Mouse (Mus musculus) kidney, embryonic 16.5 days (tissue): ENCODE measurements around the gene Slc5a4a. TPM values are rescaled to one million over a fixed set of nuclear protein-coding genes. Genes with fewer than 3 reads are reported as not detected.

Experiments
- ATAC-seq: fragments of 200-750 bp; cut with Nextera tagmentation; 2 replicates; pipeline ENCODE4 v1.8.0; 2017; ENCODE audit warnings: moderate TSS enrichment; ENCODE audit not compliant: low FRiP score, low TSS enrichment
- H3K27ac ChIP-seq: fragments of 300-500 bp; sonication (generic); 2 replicates; pipeline ENCODE4 v1.5.1; 2014; ENCODE audit warnings: low read length
- H3K27me3 ChIP-seq: fragments of 300-500 bp; sonication (generic); 2 replicates; pipeline ENCODE4 v1.6.1; 2014; ENCODE audit warnings: low read length, control low read depth, mixed read lengths; ENCODE audit not compliant: insufficient read depth
- H3K36me3 ChIP-seq: fragments of 300-500 bp; sonication (generic); 2 replicates; pipeline ENCODE4 v1.6.1; 2014; ENCODE audit warnings: low read length, control low read depth, mixed read lengths; ENCODE audit not compliant: insufficient read depth
- H3K4me1 ChIP-seq: fragments of 300-500 bp; sonication (generic); 2 replicates; pipeline ENCODE4 v1.6.1; 2014; ENCODE audit warnings: low read length, control low read depth, mixed read lengths; ENCODE audit not compliant: insufficient read depth
- H3K4me2 ChIP-seq: fragments of 300-500 bp; sonication (generic); replicated peaks from 2 replicates; pipeline ENCODE4 v1.6.1; 2014; ENCODE audit warnings: low read depth, low read length
- H3K4me3 ChIP-seq: fragments of 300-500 bp; sonication (generic); 2 replicates; pipeline ENCODE4 v1.5.1; 2014; ENCODE audit warnings: mild to moderate bottlenecking, low read length
- H3K9ac ChIP-seq: fragments of 300-500 bp; sonication (generic); replicated peaks from 2 replicates; pipeline ENCODE4 v1.6.1; 2014; ENCODE audit warnings: low read length
- H3K9me3 ChIP-seq: fragments of 300-500 bp; sonication (generic); 2 replicates; pipeline ENCODE4 v1.6.1; 2016; ENCODE audit warnings: low read length, control low read depth
- WGBS: fragments of 180-500 bp; shearing (Covaris S2); extraction: QIAGEN DNeasy Blood & Tissue Kit; methylation state at CpG from one replicate; pipeline ENCODE4 v1.1.7; 2014; 5-methylcytosine and 5-hydroxymethylcytosine counted together
- polyA plus RNA-seq: library from polyadenylated mRNA; unstranded; fragments of >200 nt; fragmentation: Nextera tagmentation; extraction: Ambion mirVana; gene quantifications from 2 replicates; pipeline ENCODE4 v1.2.1, GENCODE M21; 2015

Slc5a4a gene
- polyA plus RNA-seq, 1 experiment from 2014 or later, result not detected

DNA sequence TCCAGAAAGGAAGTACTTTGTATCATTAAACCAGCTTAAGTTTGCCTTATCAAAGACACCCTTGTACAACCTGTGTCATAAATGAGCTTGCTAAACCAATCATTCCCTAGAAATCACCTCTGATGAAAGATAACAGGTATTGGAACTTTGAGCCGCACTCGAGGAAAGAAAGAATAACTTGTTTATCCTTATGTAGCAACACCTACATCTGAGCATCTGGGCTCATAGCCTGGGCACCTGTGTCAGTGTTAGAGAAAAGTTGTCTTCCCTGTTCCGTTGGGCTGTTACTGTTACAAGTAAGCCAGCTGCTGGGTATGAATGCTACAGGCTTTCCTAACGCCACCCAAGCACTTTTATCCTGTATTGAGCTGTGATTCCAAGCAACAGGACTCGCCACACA lies 10.3 kb downstream of the Slc5a4a start:
- Histone ChIP-seq H3K27ac (no peak overlapping the region), H3K36me3 (no peaks in the 10 kb centered on the region), H3K4me1 (no peaks in the 10 kb centered on the region), H3K27me3 (no peaks in the 10 kb centered on the region), H3K4me2 (no peak overlapping the region), H3K9me3 (no peaks in the 10 kb centered on the region), H3K4me3 (no peak overlapping the region), H3K9ac (no peak overlapping the region)
- ATAC-seq, result no peak
- WGBS, result 78% methylated on average over 5 of the region's 5 CpGs

DNA sequence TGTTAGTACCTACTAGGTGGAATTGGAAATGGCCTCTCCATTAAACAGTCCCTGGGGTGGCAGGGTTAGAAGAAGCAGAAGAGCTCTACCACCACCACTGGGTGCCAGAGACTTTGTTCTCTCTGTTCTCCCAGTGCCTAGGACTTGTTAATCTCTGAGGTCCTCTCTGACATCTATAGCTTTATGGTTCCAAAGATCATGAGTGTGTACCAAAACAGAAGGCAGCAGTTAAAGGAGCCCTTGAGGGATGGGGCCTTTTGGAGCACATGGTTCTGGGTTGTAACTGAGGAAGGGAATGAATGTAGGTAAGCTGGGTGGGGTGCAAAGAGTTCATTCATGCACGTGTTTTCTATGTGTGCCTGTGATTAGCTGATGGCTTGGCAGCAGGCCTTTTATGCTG lies 10.8 kb downstream of the Slc5a4a start:
- H3K27ac ChIP-seq, result no peak overlapping the region
- H3K9ac ChIP-seq, result no peak overlapping the region
- no peak for ATAC-seq
- H3K27me3 ChIP-seq, result no peaks in the 10 kb centered on the region
- H3K9me3 ChIP-seq, result no peaks in the 10 kb centered on the region
- no peaks in the 10 kb centered on the region for H3K36me3 ChIP-seq
- H3K4me3 ChIP-seq, result no peak overlapping the region
- H3K4me1 ChIP-seq, result no peaks in the 10 kb centered on the region
- no peak overlapping the region for H3K4me2 ChIP-seq
- WGBS, result 77% methylated on average over 1 of the region's 1 CpGs

DNA sequence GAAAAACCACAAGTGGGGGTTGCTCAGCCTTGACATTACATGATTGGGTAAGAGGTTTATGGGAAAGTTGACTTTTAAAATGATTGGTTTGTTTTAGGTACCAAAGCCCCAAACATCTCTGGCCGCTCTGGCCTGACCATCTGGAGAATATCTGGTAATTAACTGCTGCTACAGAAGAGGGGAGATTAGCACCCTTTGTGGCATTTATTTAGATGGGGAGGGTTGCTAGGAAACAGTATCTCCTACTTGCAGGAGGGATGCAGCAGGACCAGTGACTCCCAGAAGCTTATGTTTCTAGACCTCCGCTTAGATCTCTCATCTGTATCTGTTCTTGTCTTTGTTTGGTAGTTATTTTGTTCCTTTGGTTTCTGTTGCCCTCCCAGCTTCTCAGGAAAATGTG lies 27.6 kb downstream of the Slc5a4a start:
- no peak for ATAC-seq
- no peaks in the 10 kb centered on the region for H3K27me3 ChIP-seq
- H3K4me2 ChIP-seq, result no peak overlapping the region
- no peak overlapping the region for H3K4me3 ChIP-seq
- H3K9me3 ChIP-seq, result no peaks in the 10 kb centered on the region
- H3K27ac ChIP-seq, result no peak overlapping the region
- WGBS, result 49% methylated on average over 2 of the region's 2 CpGs
- H3K36me3 ChIP-seq, result no peaks in the 10 kb centered on the region
- no peaks in the 10 kb centered on the region for H3K4me1 ChIP-seq
- H3K9ac ChIP-seq, result no peak overlapping the region

GRCm38 (mm10) chr10:76185216-76185615 lies 38.0 kb downstream of the Slc5a4a start:
- H3K9ac ChIP-seq, result no peak overlapping the region
- no peak overlapping the region for H3K4me2 ChIP-seq
- H3K27me3 ChIP-seq, result no peaks in the 10 kb centered on the region
- no peaks in the 10 kb centered on the region for H3K4me1 ChIP-seq
- H3K9me3 ChIP-seq, result no peaks in the 10 kb centered on the region
- no peak overlapping the region for H3K4me3 ChIP-seq
- no peak for ATAC-seq
- no peak overlapping the region for H3K27ac ChIP-seq
- WGBS, result 77% methylated on average over 4 of the region's 4 CpGs
- no peaks in the 10 kb centered on the region for H3K36me3 ChIP-seq

DNA sequence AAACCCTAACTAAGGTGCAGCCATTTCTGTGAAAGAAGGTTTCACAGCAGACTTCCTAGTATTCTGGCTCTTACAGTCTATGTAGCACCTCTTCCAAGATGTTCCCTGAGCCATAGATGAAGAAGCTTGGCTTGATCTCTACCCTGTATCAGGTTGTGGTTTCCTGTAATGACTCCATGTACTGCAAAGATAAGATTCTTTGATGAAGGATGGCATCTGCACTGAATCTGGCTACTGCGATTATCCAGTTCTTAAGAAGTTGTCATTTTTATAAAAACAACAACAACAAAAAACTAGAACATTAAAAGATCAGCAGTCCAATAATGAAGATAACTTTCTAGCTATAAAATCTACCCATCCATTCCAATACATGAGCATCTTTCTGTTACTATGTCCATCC lies 40.8 kb downstream of the Slc5a4a start:
- ATAC-seq, result no peak
- Histone ChIP-seq H3K4me1 (no peaks in the 10 kb centered on the region), H3K27me3 (no peaks in the 10 kb centered on the region), H3K4me3 (no peak overlapping the region), H3K36me3 (no peaks in the 10 kb centered on the region), H3K9me3 (no peaks in the 10 kb centered on the region), H3K4me2 (no peak overlapping the region), H3K27ac (no peak overlapping the region), H3K9ac (no peak overlapping the region)
- 90% methylated on average over 1 of the region's 1 CpGs for WGBS

DNA sequence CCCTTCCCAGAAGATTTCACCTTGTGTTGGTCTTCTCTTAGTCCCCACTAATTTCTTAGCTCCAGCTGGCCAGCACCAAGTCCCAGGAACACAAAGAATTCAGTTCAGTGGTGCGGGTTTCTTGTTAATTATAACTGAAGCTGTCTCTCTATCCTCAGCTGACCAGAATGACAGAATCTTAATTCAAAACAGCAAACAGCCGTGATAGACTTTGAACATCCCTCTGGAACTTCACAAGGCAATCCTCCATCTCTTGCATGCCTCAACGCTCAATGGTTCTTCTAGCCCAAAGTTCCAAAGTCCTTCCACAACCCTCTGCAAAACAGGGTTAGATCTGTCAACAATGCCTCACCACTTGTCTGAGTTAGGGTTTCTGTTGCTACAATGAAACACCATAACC lies 54.2 kb downstream of the Slc5a4a start:
- Histone ChIP-seq H3K4me3 (no peak overlapping the region), H3K36me3 (no peaks in the 10 kb centered on the region), H3K27ac (no peak overlapping the region), H3K4me2 (no peak overlapping the region), H3K4me1 (peaks cover 3% of the 10 kb centered on the region; the same call in 1 of the 2 replicates), H3K9me3 (no peaks in the 10 kb centered on the region), H3K9ac (no peak overlapping the region), H3K27me3 (no peaks in the 10 kb centered on the region)
- ATAC-seq, result no peak
- 85% methylated on average over 3 of the region's 3 CpGs for WGBS

- Histone ChIP-seq H3K9me3 (no peaks in the 10 kb centered on the region), H3K27ac (no peak overlapping the region), H3K36me3 (no peaks in the 10 kb centered on the region), H3K4me2 (no peak overlapping the region), H3K4me3 (no peak overlapping the region), H3K4me1 (peaks cover 3% of the 10 kb centered on the region; the same call in 1 of the 2 replicates), H3K27me3 (no peaks in the 10 kb centered on the region), H3K9ac (no peak overlapping the region)
- WGBS, result 14% methylated on average over 7 of the region's 7 CpGs
- ATAC-seq, result no peak
These were observed 54.7 kb downstream of the Slc5a4a start for GRCm38 (mm10) chr10:76201978-76202377.

- no peak for ATAC-seq
- Histone ChIP-seq H3K36me3 (peaks cover 5% of the 10 kb centered on the region), H3K9ac (peak overlapping the region; percentile 65), H3K4me3 (peak overlapping the region; percentile 46), H3K27ac (no peak overlapping the region), H3K4me1 (peaks cover 3% of the 10 kb centered on the region; the same call in 1 of the 2 replicates), H3K9me3 (no peaks in the 10 kb centered on the region), H3K4me2 (peak overlapping the region; percentile 66), H3K27me3 (no peaks in the 10 kb centered on the region)
- WGBS, result 24% methylated on average over 17 of the region's 18 CpGs
These were observed 56.6 kb downstream of the Slc5a4a start for GRCm38 (mm10) chr10:76203798-76204283.

DNA sequence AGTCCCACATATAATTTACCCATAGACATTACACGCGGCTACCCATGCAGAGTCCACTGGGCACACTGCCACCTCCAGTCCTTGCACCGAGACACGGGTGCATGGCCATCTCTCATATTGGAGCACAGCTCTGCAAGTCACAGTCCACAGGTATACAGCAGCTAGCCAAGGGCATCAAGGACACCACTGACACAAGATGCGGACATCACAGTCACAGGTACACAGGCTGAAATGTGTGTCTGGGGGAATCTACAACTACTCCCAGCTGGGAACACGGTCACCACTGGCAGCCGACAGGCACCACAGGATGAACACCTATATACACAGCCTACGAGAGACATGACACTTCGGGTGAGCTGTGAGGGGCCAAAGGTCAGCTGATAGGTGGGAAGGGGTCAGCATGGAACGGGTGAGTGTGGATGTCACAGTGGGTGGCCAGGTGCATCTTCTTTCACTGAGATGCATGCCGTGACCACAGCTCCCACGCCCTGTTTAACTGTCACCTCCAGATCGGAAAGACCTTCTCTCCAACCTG lies 60.1 kb downstream of the Slc5a4a start:
- H3K27me3 ChIP-seq, result no peaks in the 10 kb centered on the region
- peaks cover 3% of the 10 kb centered on the region; the same call in 1 of the 2 replicates for H3K4me1 ChIP-seq
- no peak overlapping the region for H3K4me2 ChIP-seq
- no peak overlapping the region for H3K9ac ChIP-seq
- H3K27ac ChIP-seq, result no peak overlapping the region
- no peak for ATAC-seq
- no peak overlapping the region for H3K4me3 ChIP-seq
- no peaks in the 10 kb centered on the region for H3K9me3 ChIP-seq
- 86% methylated on average over 13 of the region's 13 CpGs for WGBS
- H3K36me3 ChIP-seq, result peaks cover 19% of the 10 kb centered on the region

DNA sequence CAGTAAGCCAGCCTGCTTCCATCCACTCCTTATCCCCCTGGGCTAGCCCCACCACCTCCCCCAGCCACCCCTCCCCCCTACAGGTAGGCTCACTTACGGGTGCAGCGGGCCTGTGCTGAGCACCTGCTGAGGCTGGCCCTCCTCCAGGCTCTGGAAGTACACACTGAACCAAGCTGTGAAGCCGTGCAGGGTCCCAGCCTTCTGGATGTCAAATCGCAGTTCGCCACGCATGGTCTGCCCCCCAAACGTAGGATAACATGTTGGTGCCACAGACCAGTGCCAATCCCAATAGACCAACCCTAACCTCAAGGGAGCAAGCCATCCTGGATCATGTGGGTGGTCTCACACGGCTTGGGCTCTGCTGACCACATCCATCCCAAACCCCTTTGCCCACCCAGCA lies 62.0 kb downstream of the Slc5a4a start:
- 88% methylated on average over 8 of the region's 8 CpGs for WGBS
- no peak overlapping the region for H3K4me2 ChIP-seq
- no peak overlapping the region for H3K4me3 ChIP-seq
- no peak overlapping the region for H3K9ac ChIP-seq
- ATAC-seq, result no peak
- H3K27me3 ChIP-seq, result no peaks in the 10 kb centered on the region
- peaks cover 31% of the 10 kb centered on the region for H3K36me3 ChIP-seq
- peaks cover 3% of the 10 kb centered on the region; the same call in 1 of the 2 replicates for H3K9me3 ChIP-seq
- H3K27ac ChIP-seq, result no peak overlapping the region
- no peaks in the 10 kb centered on the region for H3K4me1 ChIP-seq
